Comparison of ENCODE assay signal across 8 mouse cellular contexts in the genomic region with DNA sequence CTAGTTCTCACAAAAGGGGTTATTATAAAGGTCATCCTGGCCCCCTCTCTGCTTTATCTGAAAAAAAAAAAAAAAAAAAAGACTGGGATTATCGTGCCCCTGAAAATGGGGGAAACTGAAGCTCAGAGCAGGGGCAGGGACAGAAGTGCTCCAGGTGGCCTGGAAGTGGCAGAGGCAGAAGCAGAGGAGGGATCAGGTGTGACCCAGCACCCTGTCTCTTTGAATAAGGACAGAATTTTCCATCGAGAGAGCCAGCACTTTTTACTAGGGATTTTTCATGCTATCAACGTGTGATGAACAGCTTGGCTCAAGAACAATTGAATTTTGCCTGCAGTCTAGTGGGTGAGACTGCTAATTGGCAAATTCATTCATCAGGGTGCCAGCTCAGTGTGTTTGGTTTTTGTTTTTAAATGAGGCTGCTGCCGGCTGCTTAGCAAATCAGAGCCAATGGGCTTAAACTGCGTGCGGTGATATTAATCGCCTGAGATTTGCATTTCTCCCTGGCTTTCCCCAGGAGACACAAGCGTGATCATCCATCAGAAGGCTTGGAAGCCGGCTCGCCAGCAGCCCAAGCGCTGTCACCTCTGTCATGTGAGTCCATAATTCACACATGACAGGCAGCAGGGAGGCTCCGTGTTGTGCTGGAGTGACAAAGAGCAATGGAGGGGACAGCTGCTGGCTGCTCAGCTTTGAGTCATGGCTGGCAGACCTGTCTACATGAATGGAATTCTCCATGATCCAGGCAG. TPM values are rescaled to one million over a fixed set of nuclear protein-coding genes. Genes with fewer than 3 reads are reported as not detected.
DNase-seq lines count a peak whose midpoint lies in the region; ATAC-seq and TF ChIP-seq lines count a peak whose summit lies in the region.

No protein-coding gene starts in this region.

- H3K4me3 ChIP-seq in cerebellum, adult 2 months (replicated peaks; ENCODE audit: insufficient read depth, low read depth, low read length) = peak overlapping the region; percentile 7
- H3K4me3 ChIP-seq in hindbrain, postnatal 0 days (ENCODE audit: low read length) = no peak overlapping the region
- no peak overlapping the region for H3K4me3 ChIP-seq in left cerebral cortex, adult 2 months

- intact Hi-C loops in left cerebral cortex, adult 2 months (cut with DNase I) = no loop called here

- no peaks in the 10 kb centered on the region for H3K9me3 ChIP-seq in hindbrain, postnatal 0 days (ENCODE audit: low read length)

- peak overlapping the region; percentile 6; the same call in 1 of the 2 replicates for H3K4me2 ChIP-seq in hindbrain, postnatal 0 days (ENCODE audit: low read depth, low read length)

- peaks cover 5% of the 10 kb centered on the region for H3K4me1 ChIP-seq in cerebellum, adult 2 months (ENCODE audit: control insufficient read depth, insufficient read depth, low read length)
- peaks cover 16% of the 10 kb centered on the region for H3K4me1 ChIP-seq in hindbrain, postnatal 0 days (ENCODE audit: insufficient read depth, low read length)

- no peak for TF ChIP-seq CTCF in cerebellum, adult 2 months (IDR thresholded peaks at IDR 0.05; ENCODE audit: borderline replicate concordance, insufficient read depth, low read depth, low read length)
- TF ChIP-seq CTCF in hindbrain, postnatal 0 days (IDR thresholded peaks at IDR 0.05; ENCODE audit: low read depth) = no peak
- TF ChIP-seq CTCF in left cerebral cortex, adult 2 months (IDR thresholded peaks at IDR 0.05) = no peak

- ATAC-seq in hindbrain, postnatal 0 days = peak; percentile 89

- DNase-seq in cerebellum, adult 2 months = no peak
- no peak for DNase-seq in cerebellum, adult 9-10 months
- peak; percentile 77 for DNase-seq in brain, embryonic 18.5 days (ENCODE audit: low read depth, low spot score)
- DNase-seq in hindbrain, postnatal 0 days (ENCODE audit: low spot score) = peak; percentile 90
- DNase-seq in left cerebral cortex, adult 2 months (ENCODE audit: extremely low spot score in 1 of 2, low spot score in 2 of 2) = peak; percentile 23 to 24
- DNase-seq in retina, postnatal 7 days (ENCODE audit: low read depth, low spot score) = peak; percentile 49
- no peak for DNase-seq in thymus, postnatal 10 days (ENCODE audit: low spot score in 2 of 2)
- no peak for DNase-seq in lung, adult 18-20 months

- no peaks in the 10 kb centered on the region for H3K27me3 ChIP-seq in cerebellum, adult 2 months (ENCODE audit: control insufficient read depth, insufficient read depth, low read length)
- H3K27me3 ChIP-seq in hindbrain, postnatal 0 days (ENCODE audit: insufficient read depth, low read length) = no peaks in the 10 kb centered on the region

- H3K36me3 ChIP-seq in hindbrain, postnatal 0 days (ENCODE audit: insufficient read depth, low read length) = no peaks in the 10 kb centered on the region

- H3K27ac ChIP-seq in cerebellum, adult 2 months (ENCODE audit: insufficient read depth, low read length) = no peak overlapping the region
- H3K27ac ChIP-seq in hindbrain, postnatal 0 days = peak overlapping the region; percentile 84
- H3K27ac ChIP-seq in left cerebral cortex, adult 2 months = no peak overlapping the region

- 12% methylated on average over 12 of the region's 12 CpGs for WGBS in cerebellum, adult 2 months
- 11% methylated on average over 12 of the region's 12 CpGs for WGBS in hindbrain, postnatal 0 days

- no peak overlapping the region for H3K9ac ChIP-seq in hindbrain, postnatal 0 days (replicated peaks; ENCODE audit: low read length)

- TF ChIP-seq POLR2A in cerebellum, adult 2 months (IDR thresholded peaks at IDR 0.05; ENCODE audit: borderline replicate concordance, insufficient read depth, low read length) = no peak

RNA-seq across cellular contexts. Expression of a gene that starts 40.4 kb away (rescaled TPM):
- polyA plus RNA-seq in cerebellum, adult 2 months (2012; rRNA removed) = 49.9 and 56.8 TPM in 2 replicates
- total RNA-seq in hindbrain, postnatal 0 days (2014; rRNA removed) = 50.2 and 50.9 TPM in 2 replicates
- polyA plus RNA-seq in hindbrain, postnatal 0 days (2015; fragmentation: Nextera tagmentation; extraction: Ambion mirVana) = 26.6 and 29.0 TPM in 2 replicates
- 10 to 100 TPM; 58.4 to 61.5 TPM for total RNA-seq in left cerebral cortex, adult 2 months (2021)

Comparison
In these comparisons a context has a peak if more than half of its experiments do, and no peak if none do; other contexts are left out.
1. DNase-seq: peak in brain, embryonic 18.5 days (single experiment), hindbrain, postnatal 0 days (single experiment), left cerebral cortex, adult 2 months (2 of 2) and retina, postnatal 7 days (single experiment); none in cerebellum, adult 2 months (0 of 2), cerebellum, adult 9-10 months (single experiment), thymus, postnatal 10 days (0 of 2) and lung, adult 18-20 months (0 of 2).